Mouse (Mus musculus) MEL (cell line): ENCODE results near the gene Hmbs.

Experiments
- CHD2 ChIP-seq: IDR thresholded peaks from 2 replicates; pipeline ENCODE4 v1.6.1; 2011; ENCODE audit warnings: low read length, improper control_type of control experiment
- CTCF ChIP-seq, 3 experiments: IDR thresholded peaks in 2 of 3; conservative IDR thresholded peaks in 1 of 3; 2 replicates each; pipeline ENCODE4 v1.5.1; 2011 to 2012; ENCODE audit warnings: low read length in 3 of 3, low read depth in 2 of 3, mild to moderate bottlenecking in 2 of 3, improper control_type of control experiment in 1 of 3, inconsistent platforms in 1 of 3, mixed read lengths in 1 of 3, moderate library complexity in 1 of 3; ENCODE audit not compliant: control insufficient read depth in 1 of 3, insufficient read depth in 1 of 3, poor library complexity in 1 of 3, severe bottlenecking in 1 of 3
- EP300 ChIP-seq, 2 experiments: IDR thresholded peaks; 2 replicates each; pipeline ENCODE4 v1.6.1; 2011; ENCODE audit warnings: improper control_type of control experiment in 2 of 2, low read length in 2 of 2, low read depth in 1 of 2, mild to moderate bottlenecking in 1 of 2
- GATA1 ChIP-seq: IDR thresholded peaks from 2 replicates; pipeline ENCODE4 v1.6.1; 2011; ENCODE audit warnings: low read depth, low read length, improper control_type of control experiment
- MAFK ChIP-seq: IDR thresholded peaks from 2 replicates; pipeline ENCODE4 v1.6.1; 2011; ENCODE audit warnings: low read depth, mild to moderate bottlenecking, low read length, improper control_type of control experiment, borderline replicate concordance
- MAZ ChIP-seq: IDR thresholded peaks from 2 replicates; pipeline ENCODE4 v1.6.1; 2012; ENCODE audit warnings: low read depth, mild to moderate bottlenecking, inconsistent platforms, low read length, improper control_type of control experiment
- MYC ChIP-seq: IDR thresholded peaks from 2 replicates; pipeline ENCODE4 v1.6.1; 2011; ENCODE audit warnings: low read depth, mild to moderate bottlenecking, low read length, improper control_type of control experiment, moderate library complexity
- POLR2A ChIP-seq, 2 experiments: IDR thresholded peaks; 2 replicates each; pipeline ENCODE4 v1.6.1; 2011 to 2012; ENCODE audit warnings: low read length in 2 of 2, mild to moderate bottlenecking in 2 of 2, control low read depth in 1 of 2, improper control_type of control experiment in 1 of 2, low read depth in 1 of 2, moderate library complexity in 1 of 2; ENCODE audit not compliant: control insufficient read depth in 1 of 2, insufficient read depth in 1 of 2, poor library complexity in 1 of 2
- SMC3 ChIP-seq: IDR thresholded peaks from 2 replicates; pipeline ENCODE4 v1.6.1; 2011; ENCODE audit warnings: low read depth, low read length, improper control_type of control experiment
- TCF12 ChIP-seq: IDR thresholded peaks from 2 replicates; pipeline ENCODE4 v1.6.1; 2014; ENCODE audit warnings: low read depth, mild to moderate bottlenecking, inconsistent platforms, low read length, improper control_type of control experiment, moderate library complexity
- USF1 ChIP-seq: IDR thresholded peaks from 2 replicates; pipeline ENCODE4 v1.6.1; 2014; ENCODE audit warnings: low read depth, mild to moderate bottlenecking, inconsistent platforms, low read length, improper control_type of control experiment, moderate library complexity
- ZNF384 ChIP-seq: IDR thresholded peaks from 2 replicates; pipeline ENCODE4 v1.6.1; 2012; ENCODE audit warnings: low read depth, mild to moderate bottlenecking, inconsistent platforms, low read length, improper control_type of control experiment

GRCm38 (mm10) chr9:44352337-44352736 is 8.3 kb upstream of the Hmbs start:
- no peak for TF ChIP-seq MYC
- no peak for TF ChIP-seq GATA1
- no peak for TF ChIP-seq EP300 (IDR thresholded peaks at IDR 0.05; ENCODE audit: low read depth in 1 of 2, low read length in 2 of 2)
- no peak for TF ChIP-seq MAFK
- no peak for TF ChIP-seq SMC3
- no peak for TF ChIP-seq CHD2
- no peak for TF ChIP-seq CTCF (IDR thresholded peaks at IDR 0.05 in 2 of 3, conservative IDR thresholded peaks at IDR 0.05 in 1 of 3; ENCODE audit: control insufficient read depth in 1 of 3, insufficient read depth in 1 of 3, low read depth in 2 of 3, low read length in 3 of 3, poor library complexity in 1 of 3, severe bottlenecking in 1 of 3)
- no peak for TF ChIP-seq POLR2A (IDR thresholded peaks at IDR 0.05; ENCODE audit: control insufficient read depth in 1 of 2, insufficient read depth in 1 of 2, low read depth in 1 of 2, low read length in 2 of 2, poor library complexity in 1 of 2)
- TF ChIP-seq USF1: no peak
- no peak for TF ChIP-seq MAZ
- no peak for TF ChIP-seq TCF12
- no peak for TF ChIP-seq ZNF384
